7 mouse cellular contexts compared by ENCODE assay signal in the genomic region with DNA sequence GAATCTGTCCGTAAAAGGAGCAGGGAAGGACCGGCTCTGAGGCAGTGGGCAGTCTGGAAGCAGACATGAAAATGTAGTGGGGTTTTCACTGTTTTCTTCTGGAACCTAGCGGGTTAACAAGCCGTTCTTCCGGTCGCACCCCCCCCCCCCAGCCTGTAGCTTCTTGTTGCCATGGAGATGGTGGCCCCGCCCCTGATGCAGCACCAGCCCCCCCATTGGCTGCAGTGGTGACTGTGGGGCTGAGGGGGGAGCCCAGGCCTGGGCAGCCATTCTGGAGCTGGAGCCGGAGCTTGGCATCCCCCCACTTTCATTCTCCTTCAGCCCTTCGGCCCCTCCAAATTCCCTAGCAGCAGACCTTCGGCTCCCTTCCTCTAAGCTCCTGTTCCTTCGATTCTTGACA. TPM values are rescaled to one million over a fixed set of nuclear protein-coding genes. Genes with fewer than 3 reads are reported as not detected.
DNase-seq lines count a peak whose midpoint lies in the region; ATAC-seq and TF ChIP-seq lines count a peak whose summit lies in the region.

No protein-coding gene starts in this region.

- DNase-seq in ES-CJ7 (ENCODE audit: low read depth, low spot score) = peak; percentile 63
- DNase-seq in gastrocnemius, adult 2 months = peak; percentile 77
- peak; percentile 94 for DNase-seq in limb, embryonic 10.5 days (ENCODE audit: low spot score)
- peak; percentile 98 for DNase-seq in midbrain, embryonic 11.5 days (ENCODE audit: low spot score, missing footprints)

- H3K9me3 ChIP-seq in limb, embryonic 10.5 days (replicated peaks) = no peaks in the 10 kb centered on the region
- H3K9me3 ChIP-seq in midbrain, embryonic 11.5 days (ENCODE audit: control insufficient read depth, low read length) = no peaks in the 10 kb centered on the region

- no peak for TF ChIP-seq CTCF in gastrocnemius, adult 2 months (IDR thresholded peaks at IDR 0.05)
- no peak for TF ChIP-seq CTCF in small intestine, adult 2 months (IDR thresholded peaks at IDR 0.05; ENCODE audit: extremely low read depth, insufficient read length, insufficient replicate concordance, low read depth, low read length)

- H3K4me3 ChIP-seq in brown adipose tissue, adult 24 weeks (ENCODE audit: insufficient read depth, low read depth, low read length) = peak overlapping the region; percentile 29; the same call in 1 of the 2 replicates
- peak overlapping the region; percentile 61 for H3K4me3 ChIP-seq in gastrocnemius, adult 2 months
- H3K4me3 ChIP-seq in limb, embryonic 10.5 days = peak overlapping the region; percentile 80
- H3K4me3 ChIP-seq in midbrain, embryonic 11.5 days (ENCODE audit: low read depth, low read length) = peak overlapping the region; percentile 41
- H3K4me3 ChIP-seq in small intestine, adult 2 months (ENCODE audit: low read depth, low read length) = peak overlapping the region; percentile 37

- H3K27me3 ChIP-seq in limb, embryonic 10.5 days (ENCODE audit: low read depth, poor library complexity, severe bottlenecking) = peaks cover 6% of the 10 kb centered on the region
- H3K27me3 ChIP-seq in midbrain, embryonic 11.5 days (ENCODE audit: control insufficient read depth, insufficient read depth, low read length) = no peaks in the 10 kb centered on the region
- H3K27me3 ChIP-seq in small intestine, adult 2 months (ENCODE audit: control insufficient read depth, insufficient read depth, low read length) = no peaks in the 10 kb centered on the region; the same call in 1 of the 2 replicates

- peak; percentile 56 for ATAC-seq in inflammation-experienced regulatory T-cells, adult 6 months
- ATAC-seq in midbrain, embryonic 11.5 days (ENCODE audit: low FRiP score) = peak; percentile 72

- peaks cover 24% of the 10 kb centered on the region for H3K36me3 ChIP-seq in limb, embryonic 10.5 days
- peaks cover 3% of the 10 kb centered on the region; the same call in 1 of the 2 replicates for H3K36me3 ChIP-seq in midbrain, embryonic 11.5 days (ENCODE audit: control insufficient read depth, insufficient read depth, low read length)
- H3K36me3 ChIP-seq in small intestine, adult 2 months (ENCODE audit: control insufficient read depth, insufficient read depth, low read length) = no peaks in the 10 kb centered on the region

- peak overlapping the region; percentile 82 for H3K4me2 ChIP-seq in midbrain, embryonic 11.5 days

- no peak overlapping the region for H3K27ac ChIP-seq in brown adipose tissue, adult 24 weeks (replicated peaks; ENCODE audit: low read depth, low read length)
- peak overlapping the region; percentile 28; the same call in 1 of the 2 replicates for H3K27ac ChIP-seq in gastrocnemius, adult 2 months
- H3K27ac ChIP-seq in limb, embryonic 10.5 days = peak overlapping the region; percentile 93
- peak overlapping the region; percentile 59 for H3K27ac ChIP-seq in midbrain, embryonic 11.5 days (ENCODE audit: low read depth, low read length)
- no peak overlapping the region for H3K27ac ChIP-seq in small intestine, adult 2 months (ENCODE audit: insufficient read depth, low read depth, low read length)

- under 1% methylated on average over 10 of the region's 11 CpGs for WGBS in limb, embryonic 10.5 days
- WGBS in midbrain, embryonic 11.5 days = 0% methylated on average over 11 of the region's 11 CpGs
- WGBS in small intestine, adult 2 months = 37% methylated on average over 11 of the region's 11 CpGs

- 0 out of 2 replicates have a peak, but pooled peaks cover 4% of the 10 kb centered on the region for H3K4me1 ChIP-seq in brown adipose tissue, adult 24 weeks (ENCODE audit: control insufficient read depth, insufficient read depth, insufficient read length, low read length)
- peaks cover 83% of the 10 kb centered on the region for H3K4me1 ChIP-seq in limb, embryonic 10.5 days
- H3K4me1 ChIP-seq in midbrain, embryonic 11.5 days (ENCODE audit: control insufficient read depth, insufficient read depth, low read length) = peaks cover 66% of the 10 kb centered on the region
- H3K4me1 ChIP-seq in small intestine, adult 2 months (ENCODE audit: control insufficient read depth, insufficient read depth, insufficient read length, low read length) = peaks cover 26% of the 10 kb centered on the region

- intact Hi-C loops in gastrocnemius, adult 2 months (cut with DNase I) = no loop called here

- TF ChIP-seq POLR2A in small intestine, adult 2 months (IDR thresholded peaks at IDR 0.05; ENCODE audit: low read depth, low read length) = no peak

- H3K9ac ChIP-seq in midbrain, embryonic 11.5 days (ENCODE audit: low read length) = peak overlapping the region; percentile 74

RNA-seq across cellular contexts. Expression of gene Syngap1, which starts 10.4 kb away (rescaled TPM):
- 1.1 and 1.6 TPM in 2 replicates for polyA plus RNA-seq in brown adipose tissue, adult 24 weeks (2012; ENCODE audit: insufficient read depth, insufficient read length, missing spikeins)
- total RNA-seq in gastrocnemius, adult 2 months (2021) = 1 to 10 TPM; 3.0 to 3.5 TPM
- polyA plus RNA-seq in inflammation-experienced regulatory T-cells, adult 6 months (2017; shearing (Covaris generic)) = not detected
- polyA plus RNA-seq in limb, embryonic 10.5 days (2016; fragmentation: Nextera tagmentation; extraction: Ambion mirVana) = 2.8 and 3.1 TPM in 2 replicates
- 1.8 and 2.3 TPM in 2 replicates for polyA plus RNA-seq in midbrain, embryonic 11.5 days (2014; fragmentation: Nextera tagmentation; extraction: Ambion mirVana)
- polyA plus RNA-seq in small intestine, adult 2 months (2012; rRNA removed) = 5.8 and 8.6 TPM in 2 replicates

RNA-seq across cellular contexts. Expression of gene Cuta, which starts 12.0 kb away (rescaled TPM):
- 142 and 151 TPM in 2 replicates for polyA plus RNA-seq in brown adipose tissue, adult 24 weeks (2012; ENCODE audit: insufficient read depth, insufficient read length, missing spikeins)
- total RNA-seq in gastrocnemius, adult 2 months (2021) = 100 to 1,000 TPM in 1 of 2 experiments, 10 to 100 TPM in 1; 93.8 to 104 TPM
- 100 to 1,000 TPM; 132 to 166 (median 135) TPM for polyA plus RNA-seq in inflammation-experienced regulatory T-cells, adult 6 months (2017; shearing (Covaris generic))
- 184 and 188 TPM in 2 replicates for polyA plus RNA-seq in limb, embryonic 10.5 days (2016; fragmentation: Nextera tagmentation; extraction: Ambion mirVana)
- polyA plus RNA-seq in midbrain, embryonic 11.5 days (2014; fragmentation: Nextera tagmentation; extraction: Ambion mirVana) = 146 and 157 TPM in 2 replicates
- polyA plus RNA-seq in small intestine, adult 2 months (2012; rRNA removed) = 83.4 and 151 TPM in 2 replicates

RNA-seq across cellular contexts. Expression of gene Phf1, which starts 18.6 kb away (rescaled TPM):
- 13.1 and 15.7 TPM in 2 replicates for polyA plus RNA-seq in brown adipose tissue, adult 24 weeks (2012; ENCODE audit: insufficient read depth, insufficient read length, missing spikeins)
- total RNA-seq in gastrocnemius, adult 2 months (2021) = 10 to 100 TPM in 1 of 2 experiments, 1 to 10 TPM in 1; 9.2 to 10.7 TPM
- polyA plus RNA-seq in inflammation-experienced regulatory T-cells, adult 6 months (2017; shearing (Covaris generic)) = 10 to 100 TPM in 2 of 3 experiments, 1 to 10 TPM in 1; 8.2 to 17.5 (median 14.2) TPM
- 3.5 and 5.0 TPM in 2 replicates for polyA plus RNA-seq in limb, embryonic 10.5 days (2016; fragmentation: Nextera tagmentation; extraction: Ambion mirVana)
- 3.6 and 3.7 TPM in 2 replicates for polyA plus RNA-seq in midbrain, embryonic 11.5 days (2014; fragmentation: Nextera tagmentation; extraction: Ambion mirVana)
- polyA plus RNA-seq in small intestine, adult 2 months (2012; rRNA removed) = 35.6 and 67.1 TPM in 2 replicates

RNA-seq across cellular contexts. Expression of gene Zbtb9, which starts 21.6 kb away (rescaled TPM):
- polyA plus RNA-seq in brown adipose tissue, adult 24 weeks (2012; ENCODE audit: insufficient read depth, insufficient read length, missing spikeins) = 2.4 and 3.0 TPM in 2 replicates
- total RNA-seq in gastrocnemius, adult 2 months (2021) = under 1 TPM; 0.17 to 0.41 TPM
- 10 to 100 TPM in 1 of 3 experiments, 1 to 10 TPM in 2; 9.0 to 11.1 (median 9.3) TPM for polyA plus RNA-seq in inflammation-experienced regulatory T-cells, adult 6 months (2017; shearing (Covaris generic))
- 20.6 and 22.0 TPM in 2 replicates for polyA plus RNA-seq in limb, embryonic 10.5 days (2016; fragmentation: Nextera tagmentation; extraction: Ambion mirVana)
- polyA plus RNA-seq in midbrain, embryonic 11.5 days (2014; fragmentation: Nextera tagmentation; extraction: Ambion mirVana) = 13.4 and 13.6 TPM in 2 replicates
- 4.7 and 9.1 TPM in 2 replicates for polyA plus RNA-seq in small intestine, adult 2 months (2012; rRNA removed)

RNA-seq across cellular contexts. Expression of gene Kifc5b, which starts 34.5 kb away (rescaled TPM):
- not detected in 2 replicates for polyA plus RNA-seq in brown adipose tissue, adult 24 weeks (2012; ENCODE audit: insufficient read depth, insufficient read length, missing spikeins)
- under 1 TPM; 0.18 to 0.64 TPM for total RNA-seq in gastrocnemius, adult 2 months (2021)
- polyA plus RNA-seq in inflammation-experienced regulatory T-cells, adult 6 months (2017; shearing (Covaris generic)) = 1 to 10 TPM; 1.2 to 5.3 (median 4.0) TPM
- 12.3 and 12.6 TPM in 2 replicates for polyA plus RNA-seq in limb, embryonic 10.5 days (2016; fragmentation: Nextera tagmentation; extraction: Ambion mirVana)
- 3.8 and 6.4 TPM in 2 replicates for polyA plus RNA-seq in midbrain, embryonic 11.5 days (2014; fragmentation: Nextera tagmentation; extraction: Ambion mirVana)
- polyA plus RNA-seq in small intestine, adult 2 months (2012; rRNA removed) = 2.5 and 3.7 TPM in 2 replicates

Comparison
In these comparisons a context has a peak if more than half of its experiments do, and no peak if none do; other contexts are left out.
1. H3K27ac ChIP-seq: peak in gastrocnemius, adult 2 months (single experiment), limb, embryonic 10.5 days (single experiment) and midbrain, embryonic 11.5 days (single experiment); none in brown adipose tissue, adult 24 weeks (single experiment) and small intestine, adult 2 months (single experiment).
2. H3K4me3 ChIP-seq: peak in every context shown above with its lines; median percentile 80 in limb, embryonic 10.5 days; 61 in gastrocnemius, adult 2 months; 41 in midbrain, embryonic 11.5 days; 37 in small intestine, adult 2 months; 29 in brown adipose tissue, adult 24 weeks.
3. Peak in every context shown above with its lines, with median percentiles within 50 percentile points of each other: DNase-seq.